Mouse (Mus musculus): ENCODE data around the gene Ehd2. TPM values are rescaled to one million over a fixed set of nuclear protein-coding genes. Genes with fewer than 3 reads are reported as not detected.

Gene Ehd2
- 10 to 100 TPM; 23.3 to 100.0 (median 41.1) TPM for total RNA-seq (2022)

DNA sequence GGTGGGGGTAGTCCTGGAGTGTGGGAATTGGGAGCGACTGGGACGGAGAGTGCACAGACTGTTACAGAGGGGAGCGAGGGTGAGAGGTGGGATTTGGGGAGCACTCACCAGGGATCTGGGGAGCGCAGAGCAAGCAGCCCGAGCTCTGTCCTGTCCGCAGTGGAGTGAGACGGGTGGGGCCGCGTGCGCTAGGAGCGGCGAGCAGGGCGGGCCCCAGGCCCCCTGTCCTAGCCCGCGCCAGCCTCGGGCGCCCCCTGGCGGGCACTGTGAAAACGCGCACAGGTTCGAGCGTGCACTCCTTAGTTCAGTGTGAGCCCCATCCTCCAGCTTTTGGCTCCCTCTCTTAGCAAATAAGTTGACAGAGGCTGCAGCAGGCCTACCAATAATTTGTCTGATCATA, at the start of gene Ehd2:
Gene Ehd2, minus strand, starts transcription at position 256 of the 400 bp plus-strand sequence.
- peak; percentile 61 for DNase-seq

DNA sequence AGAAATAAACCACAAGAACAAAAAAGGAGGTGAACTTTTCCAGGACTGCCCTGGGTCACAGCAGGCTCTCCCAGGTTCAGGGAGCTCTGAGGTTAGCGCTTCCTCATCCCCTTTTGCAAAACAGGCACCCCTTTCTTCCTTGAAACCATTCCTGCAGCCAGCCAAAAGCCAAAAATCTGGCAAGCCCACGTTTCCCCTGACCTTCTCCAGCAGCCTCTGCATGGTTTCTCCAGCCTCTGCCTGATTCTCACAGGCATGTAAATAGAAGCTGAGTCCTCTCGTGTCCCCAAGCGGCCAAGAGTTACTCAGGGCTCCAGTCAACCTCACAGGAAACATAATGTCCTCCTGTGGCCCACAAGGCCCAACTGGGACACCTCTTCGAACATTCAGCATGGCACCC, 48.0 kb upstream of the Ehd2 start:
- no peak for DNase-seq

DNA sequence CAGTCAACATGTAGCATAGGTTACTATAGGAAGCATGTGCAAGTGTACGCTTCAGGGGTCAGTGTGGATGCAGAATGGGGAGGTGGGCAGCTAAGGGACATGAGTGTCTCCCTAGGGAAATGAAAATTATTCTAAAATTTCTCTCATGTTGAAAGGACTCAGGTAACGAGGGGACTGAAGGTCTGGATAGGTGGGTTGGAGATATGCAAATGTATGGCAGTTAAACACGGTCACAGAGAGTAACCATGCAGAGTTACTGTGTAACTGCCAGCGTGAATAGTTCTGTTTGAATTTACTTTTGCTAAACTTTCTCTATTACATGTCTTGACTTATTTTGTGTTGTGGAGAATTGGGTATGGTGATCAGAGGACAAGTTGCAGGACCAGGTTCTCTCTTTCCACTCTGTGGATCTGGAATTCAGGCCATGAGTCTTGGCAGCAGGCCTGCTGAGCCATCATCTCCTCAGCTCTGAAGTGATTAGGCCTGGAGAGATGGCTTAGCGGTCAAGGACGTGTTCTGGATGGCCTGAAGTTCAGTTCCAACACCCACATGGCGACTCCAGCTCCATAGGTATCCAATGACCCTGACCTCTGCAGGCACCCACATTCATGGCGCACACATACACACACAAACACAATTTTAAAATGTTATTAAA, 47.3 kb upstream of the Ehd2 start:
- peak; percentile 72 for DNase-seq

DNA sequence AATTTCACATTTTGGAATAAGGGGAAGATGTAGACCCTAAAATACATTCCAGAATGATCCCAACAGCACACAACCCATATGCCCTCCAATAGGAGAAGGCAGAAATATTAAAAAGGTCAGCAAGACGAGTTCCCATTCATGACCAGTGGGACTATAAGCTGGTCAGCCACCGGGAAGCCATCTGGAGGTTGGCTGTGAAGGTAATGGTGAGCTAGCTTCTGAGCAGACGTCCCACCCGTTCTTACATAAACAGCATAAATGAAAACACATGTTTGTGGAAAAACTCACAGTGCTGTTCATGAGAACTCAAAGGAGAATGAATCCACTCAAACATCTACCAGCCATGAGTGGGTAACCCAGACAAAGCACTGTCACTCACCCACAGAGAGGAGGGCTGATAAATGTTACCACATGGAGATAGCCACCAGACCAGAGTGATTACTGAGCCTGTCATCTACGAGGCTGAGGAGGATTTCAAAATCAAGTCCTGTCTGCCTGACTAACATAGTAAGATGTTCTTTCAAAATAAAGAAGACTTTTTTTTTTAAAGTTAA, 46.4 kb upstream of the Ehd2 start:
- DNase-seq = no peak

DNA sequence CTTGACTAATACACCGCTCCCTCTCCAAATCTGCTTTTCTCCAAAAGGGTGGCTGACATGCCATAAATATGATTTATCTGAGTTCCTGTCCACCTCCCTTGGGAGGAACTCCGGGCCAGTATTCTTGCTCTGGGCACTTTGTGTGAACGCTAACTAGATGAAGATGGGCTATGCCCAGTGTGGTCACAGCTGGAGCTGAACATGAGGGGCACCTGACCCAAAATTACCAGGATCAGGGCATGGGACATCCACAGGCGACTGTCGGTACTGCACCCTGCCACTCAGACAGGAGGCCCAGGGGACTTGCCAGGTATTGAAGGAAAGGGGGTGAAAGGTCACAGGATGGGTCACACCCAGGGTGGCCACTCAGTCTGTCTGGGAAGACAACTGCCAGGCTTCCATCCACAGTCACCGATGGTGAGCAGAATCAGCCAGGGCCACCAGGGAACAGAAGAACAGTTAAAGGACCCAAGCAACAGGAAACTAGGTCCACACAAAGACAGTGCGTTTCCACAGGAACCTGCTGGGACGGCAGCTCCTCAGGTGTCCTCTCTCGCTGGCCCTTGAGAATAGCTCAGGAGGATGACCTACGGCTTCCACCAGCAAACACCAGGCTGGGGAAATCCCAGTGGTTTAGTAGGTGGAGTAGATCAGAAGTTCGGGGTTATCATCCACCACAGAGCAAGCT, 45.4 kb upstream of the Ehd2 start:
- peak; percentile 31 for DNase-seq

DNA sequence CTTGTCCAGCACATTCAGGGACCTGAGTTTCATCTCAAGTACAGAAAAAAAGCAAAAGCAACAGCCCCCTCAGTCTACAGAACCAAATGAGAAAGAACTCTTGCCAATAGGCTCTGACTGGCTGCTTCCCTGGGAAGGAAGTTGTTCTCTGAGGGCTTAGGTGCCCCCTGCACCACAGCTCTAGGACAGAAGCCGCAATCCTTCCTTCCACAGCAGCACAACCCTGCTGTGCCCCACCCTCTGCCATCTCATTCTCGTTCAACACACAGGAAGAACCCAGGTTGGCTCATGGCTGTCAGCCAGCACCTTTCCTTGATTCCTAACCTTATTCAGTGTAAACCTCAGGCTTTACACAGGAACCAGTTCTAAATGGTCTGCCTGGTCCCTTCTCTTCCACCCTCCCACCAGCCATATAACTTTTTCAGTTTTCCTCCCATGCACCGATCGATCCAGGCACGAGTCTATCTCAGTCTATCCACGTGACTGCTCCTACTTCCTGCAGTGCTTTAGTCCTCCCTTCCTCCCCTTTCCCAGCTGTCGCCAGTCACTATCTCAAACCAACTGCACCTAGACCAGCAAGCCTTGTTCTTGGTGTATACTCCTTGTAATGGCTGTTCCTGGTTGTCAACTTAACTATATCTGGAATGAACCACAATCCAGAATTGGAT, 44.2 kb upstream of the Ehd2 start:
- no peak for DNase-seq

DNA sequence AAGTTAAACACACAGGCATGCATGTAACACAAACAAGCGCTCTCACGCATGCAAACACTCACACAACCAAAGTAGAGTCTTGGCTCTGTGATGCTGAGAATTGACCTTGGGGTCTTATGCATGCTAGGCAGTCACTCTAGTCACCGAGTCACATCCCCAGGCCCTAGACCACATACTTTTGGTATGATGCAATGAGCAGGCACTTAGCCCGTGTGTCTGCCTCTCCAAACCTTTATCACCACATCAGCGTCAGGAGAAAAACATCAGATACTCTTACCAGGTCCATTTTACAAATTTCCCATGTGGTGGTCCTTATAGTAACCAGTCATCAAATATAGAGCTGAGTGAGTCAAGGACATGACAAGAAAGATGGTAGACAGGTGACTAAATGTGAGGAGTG, 43.3 kb upstream of the Ehd2 start:
- DNase-seq = no peak

DNA sequence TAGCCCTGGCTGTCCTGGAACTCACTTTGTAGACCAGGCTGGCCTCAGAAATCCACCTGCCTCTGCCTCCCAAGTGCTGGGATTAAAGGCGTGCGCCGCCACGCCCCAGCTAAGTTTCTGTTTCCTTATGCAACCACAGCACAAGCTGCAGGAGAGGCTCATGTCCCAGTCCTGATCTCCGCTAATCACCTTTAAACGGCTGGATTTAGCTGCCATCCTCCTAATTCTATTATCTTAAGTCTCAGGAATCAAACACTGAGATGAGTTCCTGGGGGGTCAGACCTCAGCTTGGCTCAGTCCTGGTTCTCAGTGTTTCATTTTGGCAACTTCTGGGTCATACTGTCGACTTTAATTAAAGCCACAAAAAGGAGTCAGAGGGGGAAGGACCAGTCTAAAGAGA, 42.3 kb upstream of the Ehd2 start:
- DNase-seq = no peak

DNA sequence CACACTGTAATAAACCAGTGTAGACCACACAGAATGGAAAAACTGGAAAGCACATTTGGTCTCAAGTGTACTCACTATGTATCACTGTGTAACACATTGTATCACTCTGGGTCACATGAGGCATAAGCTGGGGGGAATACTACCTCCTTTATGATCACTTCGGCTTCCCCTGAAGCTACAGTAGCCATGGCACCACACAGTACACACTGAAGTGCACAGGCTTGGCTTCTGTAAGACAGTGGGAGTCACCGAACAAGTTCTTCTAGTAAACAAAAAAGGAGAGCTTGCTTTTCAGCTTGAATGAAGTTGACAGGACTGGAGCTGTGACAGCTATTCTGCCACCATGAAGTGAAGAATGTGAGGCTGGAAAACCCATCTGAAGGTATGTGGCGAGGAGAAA, 37.7 kb upstream of the Ehd2 start:
- no peak for DNase-seq

DNA sequence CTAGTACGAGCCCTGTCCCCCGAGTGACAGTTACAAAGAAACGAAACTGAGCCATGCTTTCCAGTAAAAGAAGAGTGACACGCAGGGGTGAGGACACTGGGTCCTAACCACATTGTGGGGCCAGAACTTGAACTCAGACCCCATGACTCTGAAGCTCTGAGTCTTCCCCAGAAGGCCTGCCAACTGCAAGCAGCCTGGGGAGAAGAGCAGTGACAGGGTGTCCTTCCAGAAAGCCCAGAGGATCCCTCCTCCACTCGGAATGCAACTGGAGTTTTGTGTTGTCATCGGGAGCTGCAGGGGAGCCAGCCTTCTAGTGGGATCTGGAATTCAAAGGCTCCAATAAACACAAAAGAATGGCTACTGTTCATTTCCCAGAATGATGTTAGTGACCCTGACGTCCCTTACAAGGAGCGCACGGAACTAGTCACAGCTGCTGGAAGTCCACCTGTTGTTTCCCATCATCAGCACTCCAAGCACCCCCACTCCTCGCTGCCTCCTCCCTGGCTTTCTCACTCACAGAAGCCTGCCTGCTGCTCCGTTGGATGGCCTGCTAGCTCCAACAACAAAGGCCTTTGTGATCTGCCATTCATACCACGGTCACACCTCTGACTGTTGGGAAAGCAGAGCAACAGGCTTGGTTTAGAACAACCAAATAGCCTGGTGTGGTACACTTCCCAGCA, 37.0 kb upstream of the Ehd2 start:
- no peak for DNase-seq

DNA sequence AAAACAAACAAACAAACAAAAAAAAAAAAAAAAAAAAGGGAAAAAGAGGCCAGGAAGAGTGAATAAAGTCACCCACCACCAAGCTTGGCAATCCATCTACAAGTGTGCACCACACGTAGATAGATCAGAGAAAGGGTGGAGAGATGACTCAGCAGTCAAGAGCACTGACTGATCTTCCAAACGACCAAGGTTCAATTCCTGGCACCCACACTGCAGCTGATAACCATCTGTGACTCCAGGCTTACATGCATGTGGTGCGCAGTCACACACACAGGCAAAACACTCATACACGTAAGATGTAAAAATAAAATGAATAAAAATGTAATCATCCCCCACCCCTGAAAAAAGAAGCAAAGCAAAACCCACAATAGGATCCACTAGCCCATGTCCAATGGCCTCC, 35.7 kb upstream of the Ehd2 start:
- no peak for DNase-seq

DNA sequence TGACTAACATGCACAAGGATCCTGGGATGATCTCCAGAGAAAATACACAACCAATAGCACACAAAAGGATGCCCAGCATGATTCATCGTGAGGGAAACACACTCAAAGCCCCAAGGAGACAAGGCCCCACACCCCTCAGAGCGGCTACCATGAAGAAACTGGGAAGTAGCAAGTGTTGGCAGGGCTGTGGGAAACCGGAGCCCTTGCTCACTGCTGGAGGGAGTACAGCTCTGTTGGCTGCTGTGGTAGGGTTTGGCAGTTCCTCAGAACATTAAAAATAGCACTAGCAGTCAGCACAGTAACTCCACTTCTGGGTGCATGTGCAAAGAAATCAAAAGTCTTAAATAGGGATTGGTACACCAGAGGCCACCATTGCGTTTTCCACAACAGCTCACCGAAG, 34.8 kb upstream of the Ehd2 start:
- DNase-seq = no peak

DNA sequence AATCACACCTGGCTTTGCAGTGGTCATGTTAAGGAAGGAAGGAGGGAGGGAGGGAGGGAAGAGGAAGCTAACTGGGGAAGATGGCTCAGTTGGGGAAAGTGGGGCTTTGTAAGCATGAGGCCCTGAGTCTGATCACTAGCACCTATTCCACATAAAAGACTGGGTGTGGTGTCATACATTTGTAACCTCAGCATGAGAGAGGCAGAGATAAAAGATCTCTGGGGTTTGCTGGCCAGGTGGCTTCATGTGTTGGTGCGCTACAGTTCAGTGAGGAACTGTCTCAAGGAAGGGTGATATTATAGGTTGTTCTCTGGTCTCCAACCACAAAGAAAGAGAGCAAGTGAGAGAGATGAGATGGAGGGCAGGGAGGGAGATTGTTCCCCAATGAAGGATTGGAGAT, 34.3 kb upstream of the Ehd2 start:
- no peak for DNase-seq

DNA sequence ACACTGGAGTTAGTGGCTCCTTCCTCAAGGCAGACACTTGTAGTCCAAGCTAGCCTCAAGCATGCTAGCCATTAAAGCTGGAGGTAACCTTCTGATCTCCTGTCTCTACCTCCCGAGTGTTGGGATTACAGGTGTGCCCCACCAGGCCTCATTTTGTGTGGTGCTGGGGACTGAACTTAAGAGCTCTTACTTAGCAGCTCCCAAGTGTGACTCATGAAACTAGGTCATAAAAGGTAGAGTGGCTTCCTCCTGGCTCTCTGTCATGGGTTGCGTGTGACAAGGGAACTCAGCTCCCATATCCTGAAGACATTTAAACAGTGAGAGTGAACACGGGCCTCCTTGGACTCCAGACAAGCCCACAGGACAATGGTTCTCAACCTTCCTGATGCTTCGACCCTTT, 26.4 kb upstream of the Ehd2 start:
- no peak for DNase-seq

DNA sequence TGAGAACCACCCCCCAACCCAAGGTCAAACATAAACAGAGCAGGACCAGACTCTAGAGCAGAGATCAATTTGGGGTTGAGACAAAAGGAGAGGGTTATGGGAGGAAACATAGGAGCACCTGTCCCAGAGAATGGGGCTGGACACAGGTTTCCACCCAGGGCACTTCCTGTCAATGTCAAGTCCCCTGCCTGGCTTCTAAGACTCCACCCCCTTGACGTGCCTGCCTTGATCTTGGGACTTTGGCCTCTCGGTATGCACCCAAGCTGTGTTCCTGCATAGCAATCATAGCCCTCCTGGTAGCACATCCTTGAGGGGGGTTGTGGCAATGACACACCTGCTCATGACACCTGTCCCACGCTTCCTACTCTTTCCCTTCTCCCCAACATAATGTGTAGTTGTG, 25.8 kb upstream of the Ehd2 start:
- DNase-seq = no peak

DNA sequence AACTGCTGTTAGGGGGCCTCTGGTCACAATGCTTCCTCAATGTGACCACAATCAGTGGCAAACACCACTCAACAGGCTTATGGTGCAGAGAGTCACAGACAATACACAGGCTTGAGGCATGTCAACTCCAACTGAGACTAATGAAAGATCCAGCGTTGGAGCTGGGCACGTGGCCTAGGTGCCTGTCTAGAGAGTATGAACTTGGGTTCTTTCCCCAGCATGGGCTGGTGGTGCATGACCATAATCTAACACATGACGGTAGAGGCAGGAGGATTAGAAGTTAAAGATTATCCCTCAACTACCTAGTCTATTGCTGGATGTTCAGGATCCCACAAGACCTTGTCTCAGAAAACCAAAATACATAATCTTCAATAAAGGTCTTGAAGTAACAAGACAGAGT, 24.4 kb upstream of the Ehd2 start:
- no peak for DNase-seq

DNA sequence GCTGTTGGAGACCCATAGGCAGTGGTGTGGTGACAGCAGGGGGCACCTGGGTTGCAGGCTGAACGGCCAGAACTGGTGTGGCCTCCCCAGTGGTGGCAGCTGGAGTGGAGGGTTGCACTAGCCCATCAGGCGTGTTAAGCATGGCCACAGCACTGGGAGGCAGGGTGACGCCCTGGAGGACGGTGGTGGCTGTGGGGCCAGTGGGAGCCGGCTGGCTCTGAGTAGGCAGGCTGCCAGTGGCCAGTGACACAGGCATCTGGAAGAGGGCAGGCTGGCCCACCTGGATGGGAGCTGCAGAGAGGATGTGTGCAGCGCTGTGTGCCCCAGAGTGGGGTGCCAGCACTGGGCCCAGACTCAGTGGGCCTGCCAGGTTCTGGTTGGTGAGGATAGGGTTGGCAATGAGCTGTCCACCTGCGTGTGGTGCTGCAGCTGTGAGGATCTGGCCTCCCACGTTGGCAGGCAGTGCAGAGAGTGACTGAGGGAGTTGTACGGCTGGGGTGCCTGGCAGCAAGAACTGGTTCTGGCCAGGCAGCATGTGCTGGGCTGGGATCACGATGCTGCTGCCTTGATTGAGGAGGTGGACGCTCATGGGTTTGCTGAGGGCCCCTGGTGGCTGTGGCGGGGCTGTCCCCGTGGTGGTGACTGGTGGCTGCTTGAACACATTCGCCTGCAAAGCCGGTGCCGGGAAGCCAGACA, 20.4 kb upstream of the Ehd2 start:
- DNase-seq = no peak

DNA sequence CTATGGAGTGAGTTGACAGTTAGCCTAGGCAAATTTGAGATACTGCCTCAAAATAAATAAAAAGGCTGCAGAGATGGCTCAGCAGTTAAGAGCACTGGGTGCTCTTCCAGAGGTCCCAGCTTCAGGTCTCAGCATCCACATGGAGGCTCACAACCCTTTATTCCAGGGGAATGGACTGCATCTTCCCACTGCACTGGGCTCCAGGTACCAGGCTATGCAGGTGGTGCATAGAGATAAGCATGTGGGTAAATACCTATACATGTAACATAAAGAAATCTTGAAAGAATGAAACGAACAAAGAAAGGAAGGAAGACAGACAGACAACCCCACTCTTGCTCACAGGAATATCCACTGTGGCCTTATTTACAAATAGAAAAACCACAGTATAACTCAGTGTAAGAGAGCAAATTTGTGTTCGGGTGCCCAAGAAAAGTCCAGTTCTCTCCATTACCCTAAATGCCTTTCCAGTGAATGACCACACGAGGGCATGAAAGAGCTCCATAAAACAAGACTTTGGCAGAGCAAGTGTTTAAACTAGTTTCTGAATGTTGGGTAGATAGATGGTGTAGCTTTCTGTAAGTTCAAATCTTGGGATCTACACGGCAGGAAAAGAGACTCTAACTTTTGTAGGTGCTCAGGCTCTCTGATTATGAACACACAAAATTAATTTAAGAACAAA, 15.5 kb upstream of the Ehd2 start:
- no peak for DNase-seq

DNA sequence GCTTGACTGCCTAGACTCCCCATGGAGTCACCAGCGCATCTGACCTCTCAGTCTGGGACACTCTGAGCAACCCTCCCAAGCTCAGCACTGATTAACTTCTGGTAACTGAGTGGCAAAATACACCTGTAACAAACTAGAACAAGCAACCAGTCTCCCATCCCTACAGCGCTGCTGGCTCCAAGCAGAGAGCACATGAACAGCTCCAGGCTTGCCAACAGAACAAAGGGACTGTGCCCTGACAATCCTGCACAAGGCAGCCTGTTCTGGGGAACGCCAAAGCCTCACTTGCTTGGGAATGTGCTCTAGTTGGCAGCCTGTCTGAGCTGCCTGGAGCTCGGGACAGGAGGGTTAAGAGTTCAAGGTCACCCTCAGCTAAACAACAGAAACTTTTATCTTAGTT, 14.2 kb upstream of the Ehd2 start:
- peak; percentile 30 for DNase-seq

DNA sequence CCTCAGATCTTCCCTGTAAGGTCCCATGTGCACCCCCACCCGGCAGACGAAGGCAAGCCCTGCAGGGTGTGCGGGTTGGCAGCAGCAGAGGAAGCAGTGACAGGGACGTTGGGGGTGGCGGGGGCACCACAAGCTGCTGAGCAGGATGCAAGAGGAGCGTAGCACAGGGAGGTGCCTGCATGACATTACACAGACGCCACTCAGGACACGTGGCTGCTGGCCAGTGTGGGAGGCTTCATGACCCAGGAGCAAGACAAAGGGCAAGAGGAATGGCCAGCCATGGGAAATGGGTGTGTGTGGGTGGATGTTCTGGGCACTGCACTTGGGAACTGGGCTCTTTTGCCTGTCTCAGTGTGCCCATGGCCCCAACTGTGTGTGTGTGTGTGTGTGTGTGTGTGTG, 12.9 kb upstream of the Ehd2 start:
- peak; percentile 58 for DNase-seq

DNA sequence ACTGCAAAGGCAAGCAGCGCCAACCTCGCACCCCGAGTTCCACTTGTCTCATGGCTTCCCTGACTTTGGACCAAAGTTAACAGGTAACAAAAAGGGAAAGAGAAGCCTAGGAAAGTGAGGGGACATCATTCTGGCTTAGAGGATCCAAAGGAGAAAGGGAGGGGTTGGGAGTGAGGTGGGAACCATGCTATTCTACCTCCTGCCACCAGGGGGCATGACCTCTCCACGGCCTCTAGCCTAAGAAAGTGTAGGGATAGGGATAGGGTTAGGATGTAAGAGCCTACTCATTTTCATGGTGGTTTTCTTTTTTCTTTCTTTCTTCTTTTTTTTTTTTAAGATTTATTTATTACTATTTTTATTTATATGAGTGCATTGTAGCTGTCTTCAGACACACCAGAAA, 8.5 kb upstream of the Ehd2 start:
- no peak for DNase-seq

DNA sequence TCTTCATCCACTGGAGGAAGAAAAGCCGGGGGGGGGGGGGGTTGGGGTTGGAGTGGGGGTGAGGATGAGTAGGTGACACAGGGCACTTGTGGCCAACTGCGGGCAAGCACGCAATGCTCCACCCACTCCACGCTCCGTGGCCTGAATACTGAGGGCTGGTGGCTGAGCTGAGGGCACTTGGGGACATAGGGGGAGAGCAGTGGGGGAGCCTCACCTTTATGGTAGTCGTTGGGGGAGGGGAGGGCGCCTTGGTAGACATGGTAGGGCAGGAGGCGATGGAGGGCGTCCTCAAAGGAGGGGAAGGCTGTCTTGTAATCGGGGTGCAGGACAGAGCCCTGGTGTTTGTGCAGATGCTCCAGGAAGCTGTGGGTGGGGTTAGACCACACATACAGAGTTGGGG, 8.1 kb upstream of the Ehd2 start:
- DNase-seq = no peak

Data from adrenal gland, adult 8-10 months (tissue).